Mouse (Mus musculus): ENCODE data around the gene Fam222a. TPM values are rescaled to one million over a fixed set of nuclear protein-coding genes. Genes with fewer than 3 reads are reported as not detected.

Fam222a gene
- total RNA-seq, 2 experiments from 2014 or later, result 0.49 to 0.96 TPM

DNA sequence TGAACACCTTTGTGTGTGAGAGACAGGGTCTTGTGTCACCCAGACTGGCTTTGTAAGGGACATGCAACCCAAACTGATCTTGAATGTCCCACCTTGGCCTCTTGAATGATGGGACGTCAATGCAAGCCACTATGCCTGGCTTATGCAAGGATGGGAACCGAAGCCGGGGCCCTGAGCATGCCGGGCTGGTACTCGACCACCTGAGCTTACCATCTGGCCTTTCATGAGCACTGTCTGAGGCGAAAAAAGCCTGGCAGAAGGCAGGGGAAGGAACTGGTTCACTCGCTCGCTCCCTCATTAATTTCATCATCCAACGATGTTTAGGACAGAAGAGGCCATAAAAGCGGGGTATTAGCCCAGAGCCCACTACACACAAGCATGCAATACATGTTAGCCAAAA, 73.0 kb downstream of the Fam222a start:
- intact Hi-C loops (cut with DNase I; ENCODE audit: low total_unique reads), result no loop called here
- no peak for DNase-seq

DNA sequence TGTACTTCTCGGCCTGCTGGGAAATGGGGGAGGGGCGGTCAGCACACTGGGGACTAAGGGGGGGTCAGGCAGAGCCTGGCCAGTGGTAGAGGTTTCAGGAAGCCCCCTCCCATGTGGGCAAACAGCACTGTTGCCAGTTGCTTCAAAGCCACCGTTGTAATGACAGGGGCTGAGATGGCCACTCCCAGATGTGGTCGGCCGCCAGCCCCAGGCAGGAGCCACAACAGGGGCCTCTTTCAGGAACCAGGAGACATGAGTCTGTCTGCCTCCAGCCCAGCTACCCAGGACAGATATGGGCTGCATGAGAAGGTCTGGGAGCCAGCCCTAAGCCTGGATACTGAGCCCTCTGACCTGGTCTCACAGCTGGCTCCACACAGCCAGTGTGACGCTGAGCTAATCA, 77.1 kb downstream of the Fam222a start:
- intact Hi-C loops (cut with DNase I; ENCODE audit: low total_unique reads), result no loop called here
- DNase-seq, result no peak

DNA sequence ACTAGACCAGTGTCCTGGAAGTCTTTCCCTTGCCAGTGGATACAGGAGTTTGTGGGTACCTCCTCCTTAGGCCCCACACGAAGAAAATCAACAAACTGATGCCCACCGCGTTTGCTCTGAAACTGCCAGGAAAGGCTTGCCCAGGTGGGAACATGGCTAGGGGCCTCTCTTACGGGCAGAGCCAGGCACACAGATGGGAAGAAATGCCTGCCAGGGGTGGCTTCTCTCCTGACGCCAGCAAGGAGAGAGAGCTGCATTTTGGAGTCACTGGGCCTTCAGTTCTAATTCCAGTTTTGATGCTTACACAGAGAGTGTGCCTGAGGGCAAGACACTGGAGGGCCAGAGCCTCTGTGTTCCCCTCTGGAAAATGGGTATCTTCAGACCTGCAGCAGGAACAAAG, 78.1 kb downstream of the Fam222a start:
- DNase-seq, result no peak
- intact Hi-C loops (cut with DNase I; ENCODE audit: low total_unique reads), result no loop called here

DNA sequence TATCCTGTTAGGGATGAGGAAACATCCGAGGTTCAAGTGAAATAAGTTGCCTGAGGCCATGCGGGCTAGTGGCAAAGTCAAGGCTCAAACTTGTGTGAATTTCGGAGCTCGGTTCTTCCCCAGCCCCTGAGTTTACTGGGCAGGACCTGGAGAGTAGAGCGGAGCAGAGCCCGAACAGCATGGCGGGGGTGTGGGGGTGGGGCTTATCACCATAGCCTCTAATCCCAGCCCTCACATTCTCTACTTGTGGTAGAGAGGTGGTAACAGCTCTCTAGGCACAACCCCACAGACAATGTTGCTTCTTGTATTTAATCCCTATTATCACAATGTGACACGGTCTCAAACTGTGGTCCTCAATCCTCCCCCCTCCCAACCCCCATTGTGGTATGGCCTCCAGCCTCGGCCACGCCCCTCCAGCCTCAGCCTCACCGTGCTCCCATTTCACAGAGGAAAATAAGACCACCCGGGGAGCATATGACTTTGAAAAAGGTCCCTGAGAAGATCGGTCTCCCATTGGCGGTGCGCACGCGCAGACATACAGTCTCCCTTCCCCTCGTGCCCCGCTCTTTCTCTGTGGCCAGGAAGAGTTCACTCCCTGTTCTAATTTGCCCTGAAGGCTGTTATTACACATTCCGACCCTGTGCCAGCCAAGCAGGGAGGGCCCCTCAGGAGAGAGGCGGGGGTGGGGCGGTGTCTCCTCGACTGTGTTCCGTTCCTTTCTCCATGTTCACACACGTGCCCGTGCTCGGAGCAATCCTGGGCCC, 79.6 kb downstream of the Fam222a start:
- intact Hi-C loops (cut with DNase I; ENCODE audit: low total_unique reads), result no loop called here
- no peak for DNase-seq

DNA sequence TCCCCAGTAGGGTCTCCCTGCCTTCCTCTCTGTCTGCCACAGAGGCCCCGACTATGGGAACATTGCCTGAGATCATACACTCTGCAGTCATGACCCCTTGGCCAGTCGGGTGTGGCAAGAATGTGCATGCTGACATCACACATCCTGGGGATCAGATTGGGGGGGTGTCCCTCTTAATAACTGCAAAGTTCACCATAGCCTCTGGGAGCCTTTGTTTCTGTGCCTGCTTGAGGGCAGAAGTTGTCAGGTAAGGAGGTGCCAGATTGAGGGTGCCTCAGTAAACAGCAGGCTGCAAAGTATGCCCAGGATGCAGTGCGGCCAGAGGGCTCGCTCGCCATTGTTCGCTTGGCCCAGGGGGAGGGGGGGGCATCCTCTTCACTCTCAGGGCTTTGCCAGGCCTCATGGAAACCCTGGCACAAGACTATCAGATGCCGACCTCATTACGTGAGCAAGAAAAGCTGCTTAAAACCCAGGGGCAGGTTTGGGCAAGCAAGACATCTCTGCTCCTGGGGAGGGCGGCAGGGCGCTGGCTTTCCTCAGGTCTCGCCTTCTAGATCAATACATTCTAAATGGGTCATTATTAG, 81.0 kb downstream of the Fam222a start:
- no peak for DNase-seq
- intact Hi-C loops (cut with DNase I; ENCODE audit: low total_unique reads), result no loop called here

DNA sequence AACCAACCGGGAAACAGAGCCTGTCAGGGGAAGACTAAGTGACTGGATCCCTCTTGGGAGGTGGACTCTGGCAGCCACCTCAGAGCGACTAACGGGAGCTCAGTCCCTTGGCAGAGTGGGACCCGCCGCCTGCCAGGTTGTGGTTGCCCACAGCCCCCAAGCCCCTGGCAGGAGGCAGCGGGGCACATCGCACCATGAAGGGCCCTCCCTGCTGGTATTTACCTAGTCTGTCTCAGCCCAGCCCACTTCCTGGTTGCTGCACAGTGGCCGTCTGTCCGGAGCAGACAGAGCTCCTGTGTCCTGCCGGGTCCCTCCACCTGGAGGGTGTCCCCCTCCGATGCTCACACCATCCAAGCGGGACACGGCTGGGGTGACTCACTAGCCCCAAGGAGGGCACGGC, 83.2 kb downstream of the Fam222a start:
- intact Hi-C loops (cut with DNase I; ENCODE audit: low total_unique reads), result no loop called here
- DNase-seq, result no peak

DNA sequence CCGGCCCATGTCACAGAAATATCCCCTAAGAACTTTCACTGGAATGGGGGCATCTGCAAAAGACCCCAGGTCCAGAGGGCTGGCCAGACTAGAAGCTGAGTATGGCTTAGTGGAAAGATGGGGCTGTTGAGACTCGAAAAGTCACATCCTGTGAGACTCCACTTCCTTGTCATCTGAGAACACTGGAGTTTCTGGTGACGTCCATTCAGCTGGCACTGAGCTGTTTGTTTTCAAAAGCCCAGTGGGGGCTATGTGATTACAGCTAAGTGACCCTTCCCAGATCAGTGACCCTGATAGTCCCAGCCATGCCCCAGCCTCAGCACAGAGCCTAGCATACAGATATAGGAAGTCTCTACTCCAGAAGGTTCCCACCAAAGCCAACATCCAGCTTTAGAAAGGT, 83.6 kb downstream of the Fam222a start:
- intact Hi-C loops (cut with DNase I; ENCODE audit: low total_unique reads), result no loop called here
- no peak for DNase-seq

DNA sequence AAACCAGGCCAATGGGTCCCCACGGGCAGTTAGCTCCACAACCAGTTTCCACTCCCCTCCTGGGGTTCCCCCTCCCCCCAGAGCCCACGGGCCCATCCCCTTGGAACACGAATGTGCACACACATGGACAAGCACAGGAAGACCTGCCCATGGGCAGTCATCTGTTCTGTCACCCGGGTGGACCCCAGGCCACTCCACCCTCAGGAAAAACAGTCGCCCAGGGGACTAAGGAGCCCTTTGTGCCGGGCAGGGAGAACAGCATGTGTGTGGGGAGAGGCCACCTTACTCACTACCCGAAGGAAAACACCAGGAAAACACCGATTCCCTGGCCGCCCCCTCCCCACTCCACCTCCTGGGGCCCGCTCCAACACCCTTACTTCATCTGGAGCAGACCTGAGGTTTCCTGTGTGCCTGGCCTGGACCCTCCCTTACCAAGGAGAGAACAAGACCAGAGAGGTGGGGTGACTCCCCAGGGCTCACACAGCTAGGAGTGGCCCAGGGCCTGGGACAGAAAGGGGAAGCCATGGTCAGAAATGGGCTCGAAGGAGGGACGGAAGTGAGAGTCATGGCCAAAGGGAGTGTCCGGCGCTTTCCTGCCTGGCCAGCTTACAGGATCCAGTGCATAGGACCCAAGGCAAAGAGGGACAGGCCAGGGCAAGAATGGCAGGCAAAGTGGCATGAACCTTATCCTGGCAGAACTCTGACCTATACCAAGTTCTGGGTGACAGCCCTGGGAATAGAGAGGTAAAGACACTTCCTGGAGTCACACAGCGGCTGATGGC, 86.0 kb downstream of the Fam222a start:
- DNase-seq, result no peak

DNA sequence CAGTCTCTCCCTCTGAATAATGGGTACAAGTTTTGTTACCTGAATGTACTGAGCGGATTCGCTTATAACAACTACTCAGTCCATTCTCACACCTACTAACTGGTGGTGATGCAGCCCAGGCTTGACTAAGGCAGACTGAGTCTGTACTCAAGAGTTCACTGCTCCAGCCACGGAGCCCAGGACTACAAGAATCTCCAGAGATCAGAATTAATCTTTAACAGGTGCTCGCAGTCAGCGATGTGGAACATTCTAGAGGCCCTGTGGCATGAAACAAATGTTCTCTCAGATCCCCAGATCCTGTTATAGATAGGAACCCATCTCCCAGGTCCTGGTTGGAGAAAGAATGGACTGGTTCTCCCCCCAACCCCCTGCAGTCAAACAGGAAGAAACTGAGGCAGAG, 87.9 kb downstream of the Fam222a start:
- no peak for DNase-seq
- intact Hi-C loops (cut with DNase I; ENCODE audit: low total_unique reads), result no loop called here

More for the DNA sequence above, 86.0 kb downstream of the Fam222a start:
- intact Hi-C loops (cut with DNase I; ENCODE audit: low total_unique reads), result no loop called here

DNA sequence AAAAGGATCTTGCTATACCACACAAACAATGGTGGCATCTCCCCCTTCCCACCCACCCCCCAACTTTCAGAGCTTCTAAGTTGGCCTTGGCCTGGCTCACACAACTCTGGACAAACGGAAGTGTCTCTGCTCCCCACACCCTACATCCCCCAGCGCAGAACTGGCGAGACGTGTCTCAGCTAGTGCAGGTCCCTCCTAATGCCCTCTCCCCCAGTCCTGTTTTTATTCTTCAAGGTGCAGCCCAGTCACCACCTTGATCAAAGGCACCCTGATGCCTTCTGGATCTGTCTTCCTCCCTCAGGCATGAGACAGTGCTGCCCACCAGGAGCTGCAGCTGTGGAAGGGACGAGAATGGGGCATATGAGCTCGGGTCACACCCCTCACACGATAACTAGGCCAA, 88.5 kb downstream of the Fam222a start:
- intact Hi-C loops (cut with DNase I; ENCODE audit: low total_unique reads), result no loop called here
- DNase-seq, result no peak

DNA sequence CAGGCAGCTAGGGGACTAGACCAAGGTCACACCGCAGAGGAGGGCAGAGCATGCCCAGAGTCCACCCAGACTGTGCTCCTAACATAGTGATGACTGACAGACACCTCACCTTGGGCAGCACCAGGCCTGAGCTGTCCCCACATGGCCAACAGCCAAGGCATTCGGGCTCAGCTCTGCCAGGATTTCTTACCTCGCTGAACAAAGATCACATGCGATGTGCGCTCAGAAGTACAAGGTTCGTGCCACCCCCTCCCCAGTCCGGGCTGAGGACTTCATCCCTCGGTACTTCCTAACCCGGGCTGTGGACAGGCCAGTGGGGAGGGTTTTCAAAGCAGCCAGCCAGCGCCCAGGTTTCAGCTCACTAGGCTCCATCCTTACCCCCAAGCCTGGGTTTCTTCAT, 89.6 kb downstream of the Fam222a start:
- no peak for DNase-seq
- intact Hi-C loops (cut with DNase I; ENCODE audit: low total_unique reads), result no loop called here

DNA sequence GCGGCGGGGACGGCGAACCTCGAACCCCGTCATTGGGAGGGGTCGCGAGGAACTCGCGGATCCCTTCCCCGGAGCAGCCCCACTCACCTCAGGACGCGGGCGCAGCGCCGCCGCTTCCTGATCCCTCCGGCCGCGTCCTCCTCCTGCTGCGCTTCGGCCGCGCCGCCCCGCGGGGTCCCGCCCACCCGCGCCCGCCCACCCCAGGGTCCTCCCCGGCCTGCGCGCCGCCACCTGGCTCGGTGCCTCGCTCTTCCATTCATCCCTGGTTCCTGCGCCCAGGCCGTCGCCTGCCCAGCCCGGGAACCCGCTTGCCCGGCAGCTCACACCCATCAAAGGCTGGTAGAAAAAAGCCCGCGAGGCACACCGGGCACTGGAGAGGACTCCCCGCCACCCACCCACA, 90.4 kb downstream of the Fam222a start, which contains the start of gene Trpv4:
Gene Trpv4 (minus strand): TSS at position 167 of the 400 bp plus-strand sequence.
- intact Hi-C loops (cut with DNase I; ENCODE audit: low total_unique reads), result no loop called here
- no peak for DNase-seq

DNA sequence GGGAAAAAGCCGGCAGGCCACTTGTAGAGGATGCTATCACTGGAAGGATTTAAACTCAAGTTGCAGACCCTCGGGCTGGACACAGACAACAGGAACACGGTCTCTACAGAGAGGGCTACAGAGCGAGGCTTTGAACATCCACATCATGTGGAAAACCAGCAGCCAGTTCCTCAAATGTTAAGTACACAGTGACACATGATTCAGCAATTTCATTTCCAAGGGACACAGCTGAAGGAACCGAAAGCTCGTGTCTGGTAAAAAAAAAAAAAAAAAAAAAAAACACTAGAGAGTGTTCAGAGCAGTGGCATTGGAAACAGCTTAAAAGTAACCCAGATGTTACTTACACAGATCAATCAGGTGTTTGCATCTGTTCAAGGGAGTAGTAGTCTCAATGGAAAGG, 93.2 kb downstream of the Fam222a start:
- intact Hi-C loops (cut with DNase I; ENCODE audit: low total_unique reads), result no loop called here
- no peak for DNase-seq

Other genes starting within 250 kb of the Fam222a start
- gene Kctd10, start 187.5 kb upstream of the Fam222a start, total RNA-seq (2021), result 10 to 100 TPM; 24.2 to 25.0 TPM
- gene Ube3b, start 187.4 kb upstream of the Fam222a start, total RNA-seq (2021), result 10 to 100 TPM; 64.7 to 67.5 TPM
- 10 to 100 TPM in 1 of 2 experiments, 1 to 10 TPM in 1; 9.9 to 11.4 TPM for gene Mmab, start 124.0 kb upstream of the Fam222a start, total RNA-seq (2021)
- 10 to 100 TPM in 1 of 2 experiments, 1 to 10 TPM in 1; 9.1 to 13.8 TPM for gene Mvk, start 123.7 kb upstream of the Fam222a start, total RNA-seq (2021)
- 1 to 10 TPM; 1.6 to 1.8 TPM for gene Trpv4, start 90.4 kb downstream of the Fam222a start, total RNA-seq (2021)
- 10 to 100 TPM; 10.8 to 13.5 TPM for gene Gltp, start 123.0 kb downstream of the Fam222a start, total RNA-seq (2021)
- gene Tchp, start 139.7 kb downstream of the Fam222a start, total RNA-seq (2021), result 1 to 10 TPM; 3.4 to 3.5 TPM
- gene Ankrd13a, start 206.7 kb downstream of the Fam222a start, total RNA-seq (2021), result 10 to 100 TPM; 29.9 to 30.1 TPM
- 10 to 100 TPM; 19.8 to 25.8 TPM for gene Git2, start 207.5 kb downstream of the Fam222a start, total RNA-seq (2021)

Data from gastrocnemius, postnatal 14 days (tissue).